Mouse (Mus musculus) urinary bladder, postnatal 36 days (tissue): Measurements from ENCODE around the gene Edf1.

ENCODE experiments used
- DNase-seq, 2 experiments: peaks; one replicate each; pipeline ENCODE4 v3.0.0; 2022; ENCODE audit warnings: low spot score in 2 of 2, mixed read lengths in 1 of 2

Edf1 gene

DNA sequence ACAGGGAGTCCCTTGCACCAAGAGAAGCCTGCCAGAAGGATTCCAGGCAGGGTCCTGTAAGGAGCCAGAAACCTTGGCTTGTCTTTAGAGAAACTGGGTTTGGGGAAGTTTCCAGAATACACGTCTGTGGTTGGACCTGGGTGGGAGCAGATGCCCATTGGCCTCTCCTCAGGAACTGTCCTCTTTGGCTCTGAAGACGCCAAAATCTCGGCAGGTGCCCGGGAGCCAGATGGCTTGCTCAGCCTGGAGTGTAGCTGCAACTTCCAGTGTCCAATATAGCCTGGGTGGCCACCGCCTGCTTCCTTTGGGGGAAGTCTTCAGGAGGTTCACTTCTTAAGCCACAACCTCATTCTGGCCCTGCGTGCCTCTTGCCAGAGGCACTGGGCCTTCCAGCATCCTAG is 24.3 kb downstream of the Edf1 start:
- no peak for DNase-seq

DNA sequence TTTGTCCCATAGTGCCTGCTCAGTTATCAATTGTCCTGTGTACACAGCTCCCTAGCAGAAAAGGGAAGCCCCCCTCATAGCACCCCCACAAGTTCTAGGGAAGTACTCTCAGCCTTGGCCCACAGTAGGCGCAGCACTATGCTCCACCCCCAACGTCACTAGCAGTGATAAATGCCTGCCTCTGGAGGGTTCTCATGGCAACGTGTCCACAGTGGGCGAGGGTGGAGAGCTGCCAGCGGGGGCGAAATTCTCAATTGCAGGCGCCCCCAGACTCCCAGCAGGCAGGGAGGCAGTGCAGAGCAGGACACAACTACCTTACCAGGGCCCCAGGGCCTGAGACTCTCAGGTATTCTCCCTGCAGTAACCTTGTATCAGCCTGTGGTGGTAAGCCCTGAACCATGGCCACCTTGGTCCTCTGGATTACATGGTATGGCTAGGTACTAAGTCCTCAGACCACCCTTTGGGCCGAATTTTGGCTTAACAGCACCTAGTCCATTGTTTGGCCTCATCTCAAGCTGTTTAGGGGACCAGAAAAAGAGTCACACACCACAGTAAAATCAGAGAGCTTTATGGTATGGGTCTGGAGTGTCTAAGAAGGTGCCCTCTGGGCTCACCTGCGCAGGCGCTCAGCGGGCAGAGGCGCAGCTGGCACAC is 24.9 kb downstream of the Edf1 start:
- no peak for DNase-seq

DNA sequence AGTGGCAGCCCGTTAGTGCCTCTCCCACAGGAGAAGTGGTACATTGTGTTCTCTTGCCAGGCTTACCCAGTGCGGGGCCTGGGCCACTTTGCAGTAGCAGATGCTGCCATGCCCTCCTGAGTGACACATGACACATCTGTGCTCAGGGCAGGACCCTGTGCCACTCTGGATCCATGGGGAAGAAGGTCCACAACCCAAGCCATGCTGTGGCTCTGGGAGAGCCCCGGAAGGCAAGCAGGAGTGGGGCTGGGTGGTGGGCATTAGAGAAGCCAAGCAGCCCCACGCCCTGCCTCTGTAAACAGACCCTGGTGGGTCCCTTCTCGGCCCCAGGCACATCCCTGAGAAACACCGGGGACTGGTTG is 25.5 kb downstream of the Edf1 start:
- no peak for DNase-seq

DNA sequence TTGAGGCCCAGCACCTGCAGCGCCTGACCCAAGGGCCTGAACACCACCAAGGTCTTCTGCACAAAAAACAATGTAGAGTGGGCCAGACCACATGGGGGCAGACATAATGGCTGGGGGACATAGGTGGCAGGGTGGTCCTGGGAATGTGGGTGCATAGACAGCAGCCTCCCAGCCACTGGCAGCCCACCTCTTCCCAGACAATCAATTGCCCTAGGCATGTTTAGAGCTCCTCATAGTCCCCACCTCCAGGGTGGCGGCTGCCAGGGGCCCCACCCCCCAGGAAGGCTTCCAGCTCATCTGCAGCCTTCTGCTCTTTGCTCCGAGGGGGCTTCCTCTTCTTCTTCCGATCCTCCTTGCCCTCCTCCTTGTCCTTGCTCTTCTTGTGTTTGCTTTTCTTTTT is 25.9 kb downstream of the Edf1 start:
- no peak for DNase-seq

DNA sequence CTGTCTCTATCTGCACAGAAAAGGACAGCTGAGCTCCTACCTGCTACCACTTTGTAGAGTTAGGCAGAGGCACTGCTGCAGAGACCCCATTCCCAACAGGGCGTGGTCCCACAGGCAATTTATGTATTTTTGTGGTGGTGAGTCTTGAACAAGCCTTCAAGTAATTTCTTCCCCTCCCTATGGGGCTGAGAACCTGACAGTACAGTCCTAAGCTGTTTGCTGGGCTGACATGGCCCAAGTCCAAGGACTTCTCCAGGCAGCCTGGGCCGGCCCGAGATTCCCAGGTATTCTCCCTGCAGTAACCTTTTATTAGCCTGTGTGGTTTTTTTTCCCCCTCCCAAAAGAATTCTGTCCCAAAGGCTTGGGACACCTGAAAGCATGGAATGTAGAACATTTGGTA is 26.5 kb downstream of the Edf1 start:
- DNase-seq, result no peak

DNA sequence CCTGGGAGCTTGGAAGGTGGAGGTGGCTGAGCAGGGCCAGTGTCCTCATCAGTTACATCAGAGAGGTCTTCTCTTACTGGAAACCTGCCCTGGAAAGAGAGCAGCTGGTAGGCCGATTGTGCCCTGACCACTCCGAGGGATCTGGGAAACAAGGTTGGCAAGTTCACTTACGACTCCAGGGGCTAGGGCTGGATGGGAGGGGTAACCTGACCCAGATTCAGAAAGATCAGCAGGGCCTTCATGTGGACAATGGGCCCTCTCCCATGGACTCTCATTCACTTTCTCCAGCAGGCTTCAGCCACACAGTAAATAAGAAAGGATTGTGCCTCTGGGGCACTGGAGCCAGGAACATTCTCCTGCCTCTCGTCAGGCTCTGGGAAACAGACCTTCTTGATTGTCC is 27.2 kb downstream of the Edf1 start:
- no peak for DNase-seq

DNA sequence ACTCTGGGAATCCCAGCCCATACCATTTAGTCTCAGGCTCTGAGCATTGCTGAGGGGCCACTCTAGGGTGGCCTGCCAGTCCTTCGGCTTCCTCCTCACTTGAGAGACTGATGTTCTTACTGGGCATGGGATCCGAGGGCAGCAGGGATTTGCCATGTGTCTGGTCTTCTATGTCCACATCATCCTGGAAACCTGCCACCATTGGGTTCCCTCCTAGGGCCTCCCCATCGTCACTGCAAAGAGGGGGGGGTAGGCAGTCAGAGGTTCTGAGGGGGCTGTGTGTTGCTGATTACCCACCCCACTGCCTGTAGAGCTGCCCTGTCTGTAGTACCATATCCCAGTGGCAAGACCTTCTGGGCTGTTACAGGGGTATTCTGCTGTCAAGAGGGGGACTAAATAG is 28.0 kb downstream of the Edf1 start:
- DNase-seq, result no peak

DNA sequence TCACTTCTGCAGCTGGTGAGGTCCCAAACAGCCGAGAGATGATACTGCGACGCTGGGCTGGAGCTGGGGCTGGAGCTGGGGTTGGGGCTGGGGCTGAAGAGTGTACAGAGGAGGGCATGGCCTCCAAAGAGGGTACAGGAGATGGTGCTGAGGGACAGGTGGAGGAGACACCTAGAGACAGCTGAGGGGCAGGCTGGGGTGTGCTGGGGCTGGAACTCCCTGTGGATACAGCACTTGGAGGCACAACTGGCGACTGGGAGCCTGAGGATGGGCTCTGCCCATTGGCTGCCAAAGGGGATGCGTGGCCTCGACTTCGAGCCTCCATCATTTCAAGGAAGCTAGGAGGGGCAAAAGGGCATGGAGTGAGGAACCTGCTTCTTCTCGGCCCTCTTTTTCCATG is 29.6 kb downstream of the Edf1 start:
- no peak for DNase-seq

DNA sequence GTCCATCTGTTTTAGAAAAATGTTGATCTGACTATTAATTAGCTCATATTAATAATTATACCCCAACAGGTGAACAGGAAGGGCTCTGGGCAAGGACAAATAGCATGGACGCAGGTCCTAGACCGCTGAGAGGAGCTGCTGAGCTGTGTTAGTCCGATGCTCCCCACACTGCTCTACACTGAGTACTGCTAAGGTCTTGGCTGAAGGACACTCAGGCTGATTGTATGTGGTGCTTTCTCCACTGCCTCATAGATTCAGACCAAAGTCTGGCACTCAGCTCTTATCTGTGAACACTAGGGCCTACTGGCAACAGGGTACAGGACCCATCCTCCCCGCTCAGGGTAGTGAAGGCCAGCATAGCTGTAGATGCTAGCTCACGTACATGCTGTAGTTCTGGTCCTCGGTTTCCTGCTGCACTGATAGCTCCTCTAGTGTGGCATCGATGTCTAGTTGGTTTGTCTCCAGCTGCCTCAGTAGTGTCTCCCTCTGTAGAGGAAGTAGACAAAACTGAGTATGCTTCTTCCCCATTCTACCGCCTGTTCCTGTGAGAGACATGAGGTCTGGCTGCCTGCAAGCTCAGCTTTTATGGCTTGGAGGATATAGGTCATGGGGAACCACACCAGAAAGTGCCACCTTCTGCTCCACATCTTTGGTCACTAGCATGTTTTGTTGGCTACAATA is 30.7 kb downstream of the Edf1 start:
- DNase-seq, result no peak

DNA sequence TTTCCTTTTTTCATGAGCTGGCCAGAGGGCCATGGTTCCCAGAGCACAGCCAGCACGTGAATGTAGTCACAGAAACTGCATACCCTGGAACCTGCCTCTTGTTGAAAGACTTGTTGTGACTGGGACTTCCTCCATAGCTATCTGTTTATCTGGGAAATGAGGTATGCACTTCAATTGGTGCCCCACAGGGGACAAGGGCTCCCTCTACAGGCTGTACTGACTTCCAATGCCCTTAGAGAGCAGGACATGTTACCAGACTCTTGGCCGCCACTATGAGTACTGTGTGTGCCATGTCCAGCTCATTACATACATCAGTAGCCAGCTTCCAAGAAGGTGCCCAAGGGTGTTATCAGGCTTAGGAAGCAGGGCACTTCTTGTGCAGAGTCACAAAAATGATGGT is 34.2 kb downstream of the Edf1 start:
- DNase-seq, result no peak

DNA sequence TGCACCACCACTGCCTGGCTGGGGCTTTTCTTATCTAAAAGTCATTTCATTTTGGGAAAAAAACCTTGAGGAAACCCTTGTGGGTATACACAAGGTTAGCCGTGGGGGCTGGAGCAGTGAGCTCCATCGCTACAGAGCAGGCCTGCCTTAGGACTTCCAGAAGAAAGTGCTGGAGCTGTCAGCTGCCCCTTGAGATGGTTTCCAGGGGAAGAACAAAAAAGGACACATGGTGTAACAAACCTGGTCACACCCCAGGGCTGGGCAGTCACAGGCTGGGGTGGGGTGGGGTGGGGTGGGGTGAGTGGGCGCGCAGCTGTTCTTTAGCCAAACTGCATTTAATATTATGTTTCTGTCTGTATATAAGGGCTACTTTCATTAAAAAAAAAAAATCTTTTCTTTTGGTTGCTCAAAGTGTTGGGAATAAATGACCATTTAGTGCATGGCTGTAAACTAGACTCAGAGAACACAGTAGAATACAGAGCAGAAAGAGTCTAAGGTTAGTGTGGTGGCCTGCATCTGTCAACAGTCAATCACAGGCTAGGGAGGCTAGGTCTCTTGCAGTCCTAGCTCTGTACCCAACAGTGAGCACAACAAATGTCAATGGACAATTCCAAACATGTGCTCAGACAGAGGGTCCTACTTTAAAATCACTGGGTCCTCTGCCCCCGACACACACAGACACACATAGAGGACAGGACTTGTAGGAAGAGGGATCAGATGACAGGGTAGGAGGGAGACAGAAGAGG is 39.3 kb downstream of the Edf1 start:
- DNase-seq, result no peak

DNA sequence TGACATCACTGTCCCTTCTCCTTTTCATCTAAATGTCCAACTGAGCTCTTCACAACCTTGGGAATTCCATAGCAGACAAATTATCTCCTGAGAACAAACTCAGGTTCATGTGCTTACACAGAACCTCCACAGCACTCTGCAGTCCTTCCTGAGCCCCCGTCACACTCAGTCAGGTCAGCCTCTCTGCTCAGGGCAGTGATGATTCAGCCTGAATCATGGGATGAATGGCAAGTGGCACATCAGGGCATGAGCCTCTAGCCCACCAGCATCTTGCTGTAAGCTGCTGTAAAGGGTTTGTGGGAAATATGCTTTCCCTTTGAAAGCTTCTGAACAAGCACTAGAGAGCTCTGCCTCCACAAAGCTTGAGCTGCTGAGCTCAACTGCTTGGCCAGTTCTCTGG is 41.1 kb downstream of the Edf1 start:
- DNase-seq, result no peak

DNA sequence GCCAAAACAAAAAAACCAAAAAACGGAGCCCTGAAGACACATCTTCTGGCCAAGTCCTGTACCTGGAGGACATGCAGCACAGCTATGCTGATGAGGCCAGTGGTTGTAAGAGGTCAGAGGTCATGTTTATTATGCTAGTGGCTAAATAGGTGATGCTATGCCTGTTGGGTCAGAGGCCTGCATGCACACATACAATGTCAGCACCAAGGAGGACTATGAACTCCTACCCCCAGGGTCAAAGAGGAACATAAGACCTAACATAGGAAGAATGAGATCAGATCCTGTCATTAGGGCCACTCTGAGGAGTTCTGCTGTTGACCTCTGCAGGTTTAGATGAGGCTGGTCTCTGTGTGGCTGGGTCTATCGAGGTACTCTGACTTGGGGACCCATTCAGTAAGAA is 42.4 kb downstream of the Edf1 start:
- DNase-seq, result no peak

DNA sequence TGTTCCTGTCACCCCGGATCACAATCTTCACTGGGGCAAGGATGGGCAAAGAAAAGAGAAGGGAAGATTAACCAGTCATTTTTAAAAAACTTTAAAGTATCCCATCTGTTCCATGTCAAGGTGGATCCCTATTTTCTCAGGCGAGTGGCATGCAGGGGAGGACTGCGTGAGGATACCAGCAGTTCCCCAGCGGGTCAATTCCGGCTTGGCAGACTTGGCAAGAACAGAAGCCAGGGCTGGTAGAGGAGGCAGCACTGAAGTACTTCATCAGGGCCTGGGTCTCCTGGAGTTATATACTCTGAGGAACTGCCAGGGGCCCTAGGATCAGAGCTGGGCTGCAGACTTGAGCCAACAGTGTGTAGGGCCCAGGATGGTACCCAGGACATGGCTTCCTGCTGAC is 44.9 kb downstream of the Edf1 start:
- DNase-seq, result no peak

DNA sequence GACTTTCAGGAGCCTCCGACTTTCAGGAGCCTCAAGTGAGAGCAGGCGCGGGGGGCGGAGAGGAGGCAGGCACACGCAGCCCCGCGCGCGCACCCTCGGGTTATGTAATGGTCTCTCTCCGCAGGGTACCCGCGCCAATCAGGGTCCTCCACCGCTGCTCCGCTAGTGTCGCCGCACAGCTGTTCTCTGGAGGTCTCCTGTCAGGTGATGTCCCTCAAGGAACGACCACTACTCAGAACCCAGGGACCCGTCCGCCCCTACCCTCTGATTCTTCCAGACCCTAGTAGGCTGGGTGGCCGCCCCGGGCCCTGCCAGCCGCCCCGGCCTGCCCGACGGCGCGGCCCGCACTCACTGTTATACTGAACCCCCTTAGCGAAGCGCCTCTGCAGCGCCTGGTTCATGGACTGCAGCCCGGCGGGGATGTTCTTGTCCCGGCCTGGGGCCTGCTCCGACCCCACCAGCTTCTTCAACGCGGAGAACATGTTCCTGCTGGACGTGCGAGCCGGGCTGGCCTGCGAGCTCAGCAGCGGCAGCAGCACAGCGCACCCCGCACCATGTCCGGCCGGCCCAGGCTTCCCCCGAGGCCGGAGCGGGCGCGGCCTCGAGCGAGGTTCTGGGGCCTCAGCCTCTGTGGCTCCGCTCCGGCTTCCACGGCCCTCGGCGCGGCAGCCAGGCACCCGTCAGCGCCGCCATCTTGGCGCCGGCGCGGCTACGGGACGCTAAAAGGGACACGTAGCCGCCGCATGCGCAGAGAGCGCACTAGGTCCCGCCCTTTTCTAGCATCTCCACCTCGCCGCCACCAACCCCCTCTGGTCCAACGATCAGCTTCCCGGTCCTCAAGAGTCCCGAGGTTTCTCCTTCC is 50.3 kb downstream of the Edf1 start, which contains the start of gene Rabl6:
Gene Rabl6, minus strand, starts transcription at position 761 of the 862 bp plus-strand sequence.
- peak; percentile 84 to 89 for DNase-seq

DNA sequence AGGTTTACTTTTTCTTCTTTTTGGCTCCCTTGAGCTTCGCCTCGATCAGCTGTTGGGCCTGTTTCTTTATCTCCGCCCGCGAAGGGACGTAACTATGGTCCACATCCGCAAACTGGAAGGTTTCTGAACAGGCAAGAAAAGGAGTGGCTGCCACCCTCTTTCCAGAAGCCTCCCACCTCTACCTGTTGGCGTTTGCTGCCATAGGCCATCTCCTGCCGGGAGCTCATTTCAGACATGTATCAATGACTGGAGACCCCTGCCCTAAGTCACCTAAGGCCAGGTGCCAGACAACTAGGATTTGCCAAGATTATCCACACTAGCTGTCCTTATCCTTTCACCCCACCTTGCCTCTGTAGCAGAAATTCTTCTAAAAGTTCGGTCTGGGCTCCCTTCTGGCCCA is 51.0 kb downstream of the Edf1 start:
- no peak for DNase-seq
